ENCODE assay signal across 25 mouse cellular contexts in genomic region chr3:60324416-60324815, GRCm38 (mm10).
"Had no signal": no experiment of that assay in that cellular context is flagged by ENCODE, and none has a peak within 500 bp of the region (broad histone marks: within the 10 kb centered on the region; RNA-seq: fewer than 3 reads in every experiment).

No protein-coding gene starts in this region.

- H3K9ac ChIP-seq: heart, embryonic 13.5 days; heart, embryonic 15.5 days; hindbrain, embryonic 13.5 days; hindbrain, embryonic 15.5 days; kidney, embryonic 15.5 days; limb, embryonic 12.5 days had no signal

- ATAC-seq: hindbrain, postnatal 0 days; intestine, embryonic 16.5 days had no signal

- DNase-seq: gastrocnemius, postnatal 14 days; gastrocnemius, postnatal 36 days; heart, adult 11 months; heart, adult 2 months; heart, postnatal 14 days; heart, postnatal 36 days; kidney, adult 11 months; kidney, adult 2 months; kidney, adult 9 months; kidney, postnatal 14 days; kidney, postnatal 36 days; layer of hippocampus, adult 9-11 months; layer of hippocampus, postnatal 36 days; left cerebral cortex, postnatal 4 days had no signal

- H3K4me1 ChIP-seq: heart, embryonic 13.5 days; heart, embryonic 15.5 days; hindbrain, embryonic 13.5 days; hindbrain, embryonic 15.5 days; kidney, embryonic 15.5 days; limb, embryonic 12.5 days had no signal

- H3K4me3 ChIP-seq: heart, adult 2 months; heart, embryonic 13.5 days; heart, embryonic 15.5 days; hindbrain, embryonic 13.5 days; hindbrain, embryonic 15.5 days; kidney, embryonic 15.5 days; limb, embryonic 12.5 days had no signal

- H3K9me3 ChIP-seq: heart, embryonic 13.5 days; heart, embryonic 15.5 days; hindbrain, embryonic 13.5 days; hindbrain, embryonic 15.5 days; kidney, embryonic 15.5 days; limb, embryonic 12.5 days had no signal

- H3K36me3 ChIP-seq: heart, embryonic 13.5 days; heart, embryonic 15.5 days; hindbrain, embryonic 13.5 days; hindbrain, embryonic 15.5 days; kidney, embryonic 15.5 days; limb, embryonic 12.5 days had no signal

- H3K27ac ChIP-seq: heart, adult 2 months; heart, embryonic 13.5 days; heart, embryonic 15.5 days; hindbrain, embryonic 13.5 days; hindbrain, embryonic 15.5 days; hindbrain, postnatal 0 days; kidney, embryonic 15.5 days; kidney, postnatal 0 days; limb, embryonic 12.5 days had no signal

- H3K4me2 ChIP-seq: heart, embryonic 11.5 days; heart, embryonic 13.5 days; heart, embryonic 15.5 days; hindbrain, embryonic 13.5 days; hindbrain, embryonic 15.5 days; kidney, embryonic 15.5 days; limb, embryonic 12.5 days; liver, embryonic 11.5 days had no signal

- H3K27me3 ChIP-seq: heart, embryonic 13.5 days; heart, embryonic 15.5 days; hindbrain, embryonic 13.5 days; hindbrain, embryonic 15.5 days; kidney, embryonic 15.5 days; limb, embryonic 12.5 days had no signal
